Mouse (Mus musculus) MEL (cell line): ENCODE measurements around the gene Anapc13. TPM values are rescaled to one million over a fixed set of nuclear protein-coding genes. Genes with fewer than 3 reads are reported as not detected.

ENCODE experiments used
- DNase-seq: peaks from one replicate; pipeline ENCODE4 v3.0.0; 2011; ENCODE audit warnings: low read depth, low spot score
- H3K27ac ChIP-seq: 2 replicates; pipeline ENCODE4 v1.5.1; 2012; ENCODE audit warnings: low read depth, mild to moderate bottlenecking, control low read depth, low read length, moderate library complexity; ENCODE audit not compliant: control insufficient read depth
- H3K27me3 ChIP-seq, 2 experiments: fragments of 150-350 bp in 1 of 2; sonication (generic) in 1 of 2; 2 replicates each; pipeline ENCODE4 v1.6.1; 2012; ENCODE audit warnings: low read length in 2 of 2, mild to moderate bottlenecking in 2 of 2, improper control_type of control experiment in 1 of 2, moderate library complexity in 1 of 2; ENCODE audit not compliant: insufficient read depth in 2 of 2, control insufficient read depth in 1 of 2
- H3K36me3 ChIP-seq, 2 experiments: 2 replicates each; pipeline ENCODE4 v1.6.1; 2012 to 2014; ENCODE audit warnings: low read length in 2 of 2, improper control_type of control experiment in 1 of 2, inconsistent platforms in 1 of 2, mild to moderate bottlenecking in 1 of 2; ENCODE audit not compliant: insufficient read depth in 2 of 2, control insufficient read depth in 1 of 2
- H3K4me1 ChIP-seq, 2 experiments: fragments of 150-350 bp in 1 of 2; sonication (generic) in 1 of 2; 2 replicates each; pipeline ENCODE4 v1.6.1; 2012; ENCODE audit warnings: low read length in 2 of 2, improper control_type of control experiment in 1 of 2, mild to moderate bottlenecking in 1 of 2; ENCODE audit not compliant: insufficient read depth in 2 of 2, control insufficient read depth in 1 of 2
- H3K4me3 ChIP-seq, 2 experiments: fragments of 150-350 bp in 1 of 2; sonication (generic) in 1 of 2; 2 replicates each; pipeline ENCODE4 v1.5.1; 2012; ENCODE audit warnings: low read depth in 2 of 2, low read length in 2 of 2, mild to moderate bottlenecking in 2 of 2, moderate library complexity in 2 of 2, control low read depth in 1 of 2, improper control_type of control experiment in 1 of 2; ENCODE audit not compliant: control insufficient read depth in 1 of 2, insufficient read depth in 1 of 2
- H3K79me2 ChIP-seq: 2 replicates; pipeline ENCODE4 v1.6.1; 2012; ENCODE audit warnings: mild to moderate bottlenecking, low read length, moderate library complexity; ENCODE audit not compliant: control insufficient read depth, poor library complexity, insufficient read depth
- H3K9ac ChIP-seq: 2 replicates; pipeline ENCODE4 v1.6.1; 2012; ENCODE audit warnings: low read depth, mild to moderate bottlenecking, control low read depth, low read length, moderate library complexity; ENCODE audit not compliant: control insufficient read depth, poor library complexity, severe bottlenecking
- H3K9me3 ChIP-seq: fragments of 150-350 bp; sonication (generic); replicated peaks from 2 replicates; pipeline ENCODE4 v1.6.1; 2012; ENCODE audit warnings: mild to moderate bottlenecking, low read length, improper control_type of control experiment, moderate library complexity; ENCODE audit not compliant: insufficient read depth
- BHLHE40 ChIP-seq: IDR thresholded peaks from 2 replicates; pipeline ENCODE4 v1.6.1; 2012; ENCODE audit warnings: low read depth, mild to moderate bottlenecking, inconsistent platforms, low read length, improper control_type of control experiment, borderline replicate concordance
- CHD1 ChIP-seq: IDR thresholded peaks from 2 replicates; pipeline ENCODE4 v1.6.1; 2012; ENCODE audit warnings: low read depth, mild to moderate bottlenecking, inconsistent platforms, low read length, improper control_type of control experiment
- E2F4 ChIP-seq: IDR thresholded peaks from 2 replicates; pipeline ENCODE4 v1.6.1; 2011; ENCODE audit warnings: low read depth, low read length, improper control_type of control experiment, borderline replicate concordance
- ELF1 ChIP-seq: IDR thresholded peaks from 2 replicates; pipeline ENCODE4 v1.6.1; 2014; ENCODE audit warnings: low read depth, mild to moderate bottlenecking, inconsistent platforms, low read length, improper control_type of control experiment, moderate library complexity
- GABPA ChIP-seq: IDR thresholded peaks from 2 replicates; pipeline ENCODE4 v1.6.1; 2012; ENCODE audit warnings: low read depth, mild to moderate bottlenecking, inconsistent platforms, low read length, improper control_type of control experiment, moderate library complexity
- HCFC1 ChIP-seq: IDR thresholded peaks from 2 replicates; pipeline ENCODE4 v1.6.1; 2012; ENCODE audit warnings: low read depth, mild to moderate bottlenecking, inconsistent platforms, low read length, improper control_type of control experiment, moderate library complexity
- MAX ChIP-seq: IDR thresholded peaks from 2 replicates; pipeline ENCODE4 v1.6.1; 2011; ENCODE audit warnings: low read length, improper control_type of control experiment
- MYB ChIP-seq: IDR thresholded peaks from 2 replicates; pipeline ENCODE4 v1.6.1; 2011; ENCODE audit warnings: mild to moderate bottlenecking, low read depth, low read length, improper control_type of control experiment
- MYC ChIP-seq: IDR thresholded peaks from 2 replicates; pipeline ENCODE4 v1.6.1; 2011; ENCODE audit warnings: low read depth, mild to moderate bottlenecking, low read length, improper control_type of control experiment, moderate library complexity
- NELFE ChIP-seq: IDR thresholded peaks from 2 replicates; pipeline ENCODE4 v1.6.1; 2011; ENCODE audit warnings: low read depth, low read length, improper control_type of control experiment
- NRF1 ChIP-seq: IDR thresholded peaks from 2 replicates; pipeline ENCODE4 v1.6.1; 2014; ENCODE audit warnings: low read depth, mild to moderate bottlenecking, inconsistent platforms, low read length, improper control_type of control experiment, moderate library complexity; ENCODE audit not compliant: poor library complexity, insufficient read depth, severe bottlenecking
- POLR2AphosphoS5 ChIP-seq: IDR thresholded peaks from 2 replicates; pipeline ENCODE4 v1.6.1; 2012; ENCODE audit warnings: low read depth, borderline replicate concordance, mild to moderate bottlenecking, inconsistent platforms, low read length, moderate library complexity, mixed read lengths
- RCOR1 ChIP-seq: IDR thresholded peaks from 2 replicates; pipeline ENCODE4 v1.6.1; 2012; ENCODE audit warnings: low read depth, mild to moderate bottlenecking, inconsistent platforms, low read length, improper control_type of control experiment
- TAL1 ChIP-seq: IDR thresholded peaks from 2 replicates; pipeline ENCODE4 v1.6.1; 2012; ENCODE audit warnings: mild to moderate bottlenecking, inconsistent platforms, low read length, moderate library complexity, mixed read lengths
- TBP ChIP-seq: IDR thresholded peaks from 2 replicates; pipeline ENCODE4 v1.8.0; 2011; ENCODE audit warnings: low read depth, low read length, improper control_type of control experiment
- TCF12 ChIP-seq: IDR thresholded peaks from 2 replicates; pipeline ENCODE4 v1.6.1; 2014; ENCODE audit warnings: low read depth, mild to moderate bottlenecking, inconsistent platforms, low read length, improper control_type of control experiment, moderate library complexity
- UBTF ChIP-seq: IDR thresholded peaks from 2 replicates; pipeline ENCODE4 v1.6.1; 2012; ENCODE audit warnings: low read depth, mild to moderate bottlenecking, inconsistent platforms, low read length, improper control_type of control experiment, moderate library complexity, borderline replicate concordance; ENCODE audit not compliant: insufficient read depth
- USF1 ChIP-seq: IDR thresholded peaks from 2 replicates; pipeline ENCODE4 v1.6.1; 2014; ENCODE audit warnings: low read depth, mild to moderate bottlenecking, inconsistent platforms, low read length, improper control_type of control experiment, moderate library complexity
- USF2 ChIP-seq, 2 experiments: IDR thresholded peaks; 2 replicates each; pipeline ENCODE4 v1.6.1; 2011 to 2012; ENCODE audit warnings: improper control_type of control experiment in 2 of 2, low read length in 2 of 2, borderline replicate concordance in 1 of 2, inconsistent platforms in 1 of 2, low read depth in 1 of 2, mild to moderate bottlenecking in 1 of 2; ENCODE audit not compliant: insufficient read depth in 1 of 2
- ZC3H11A ChIP-seq: IDR thresholded peaks from 2 replicates; pipeline ENCODE4 v1.6.1; 2012; ENCODE audit warnings: low read depth, mild to moderate bottlenecking, inconsistent platforms, low read length, improper control_type of control experiment
- ZKSCAN1 ChIP-seq: IDR thresholded peaks from 2 replicates; pipeline ENCODE4 v1.6.1; 2012; ENCODE audit warnings: low read depth, mild to moderate bottlenecking, inconsistent platforms, low read length, improper control_type of control experiment, moderate library complexity
- ZMIZ1 ChIP-seq: IDR thresholded peaks from 2 replicates; pipeline ENCODE4 v1.6.1; 2012; ENCODE audit warnings: low read depth, mild to moderate bottlenecking, inconsistent platforms, low read length, improper control_type of control experiment, moderate library complexity
- polyA plus RNA-seq, 2 experiments: library from polyadenylated mRNA; stranded (reverse) in 1 of 2; unstranded in 1 of 2; fragments of >175 nt in 1 of 2; fragments of >200 nt in 1 of 2; gene quantifications; 2 replicates each; pipeline versions ENCODE4 v1.2.1 to v1.2.4; 2012; ENCODE audit warnings: low replicate concordance in 2 of 2, low read depth in 1 of 2; ENCODE audit not compliant: insufficient read length in 2 of 2, insufficient read depth in 1 of 2, missing spikeins in 1 of 2
- total RNA-seq: library from RNA; depleted of rRNA; stranded (reverse); fragments of 300-350 nt; gene quantifications from 2 replicates; pipeline ENCODE4 v1.2.3, GENCODE M21; 2012

Anapc13 gene
- total and polyA plus RNA-seq, 3 experiments: 89.9 to 113 TPM; not detected in 1

DNA sequence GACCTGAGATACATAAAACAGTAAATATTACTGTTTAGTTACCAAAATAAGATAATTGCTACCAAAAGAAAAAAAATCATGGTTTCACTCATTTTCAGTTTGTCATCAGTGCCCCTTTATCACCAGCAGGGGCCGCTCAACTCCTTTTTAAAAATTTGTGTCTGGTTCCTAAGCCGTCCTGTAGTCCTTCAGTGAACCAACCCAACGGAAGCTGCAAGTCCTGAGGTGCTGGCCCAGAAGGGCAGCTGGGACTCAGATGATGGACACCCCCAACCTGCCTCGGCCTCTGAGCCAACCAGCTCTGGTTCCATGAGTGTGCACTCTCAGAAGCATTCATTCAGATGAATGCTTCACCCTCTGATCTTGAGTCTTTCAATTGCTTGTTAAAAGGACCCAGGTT is 10.5 kb downstream of the Anapc13 start (continued):
- TF ChIP-seq ELF1 (no peak), UBTF (no peak), TBP (no peak), TAL1 (no peak), RCOR1 (no peak), TCF12 (no peak)

DNA sequence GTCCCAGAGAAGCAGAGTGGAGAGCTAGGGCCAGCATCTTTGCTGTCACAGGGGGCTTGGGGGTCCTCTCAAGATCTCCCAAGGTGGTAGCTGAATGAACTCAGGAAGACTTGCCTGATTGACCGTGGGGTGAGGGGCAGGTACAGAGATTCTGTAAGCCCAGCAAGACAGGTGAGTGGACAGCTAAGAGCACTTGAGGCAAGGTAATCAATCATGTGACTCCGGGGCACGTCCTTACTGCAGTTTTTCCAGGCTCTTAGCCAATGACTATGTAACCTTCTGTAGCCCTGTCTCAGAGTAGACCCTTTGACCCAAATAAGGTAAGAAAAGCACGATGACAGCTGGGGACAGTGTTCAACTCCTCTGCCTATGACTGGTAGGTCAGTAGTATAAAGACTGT is 11.0 kb downstream of the Anapc13 start:
- no peak overlapping the region for H3K9ac ChIP-seq
- H3K36me3 ChIP-seq: no peaks in the 10 kb centered on the region; a peak in 1 of 4 replicates
- DNase-seq: no peak
- TF ChIP-seq NRF1 (no peak), CHD1 (no peak), NELFE (no peak), ZKSCAN1 (no peak), USF2 (IDR thresholded peaks at IDR 0.05; ENCODE audit: borderline replicate concordance in 1 of 2, insufficient read depth in 1 of 2, low read depth in 1 of 2, low read length in 2 of 2) (no peak), E2F4 (no peak), ZC3H11A (no peak), USF1 (no peak), GABPA (no peak), MAX (no peak), TAL1 (no peak), RCOR1 (no peak), BHLHE40 (no peak), ZMIZ1 (no peak), HCFC1 (no peak), POLR2AphosphoS5 (no peak), MYB (no peak), MYC (no peak)
- H3K4me3 ChIP-seq: no peak overlapping the region
- no peaks in the 10 kb centered on the region for H3K9me3 ChIP-seq
- no peaks in the 10 kb centered on the region for H3K27me3 ChIP-seq
- no peak overlapping the region for H3K27ac ChIP-seq
- H3K79me2 ChIP-seq: no peaks in the 10 kb centered on the region
- H3K4me1 ChIP-seq: peaks cover 0 to 2% of the 10 kb centered on the region in 2 experiments; a peak in 2 of 4 replicates
